Mouse (Mus musculus) spleen, adult 2 months (tissue): ENCODE data around the gene Homer2.

Experiments
- CTCF ChIP-seq: fragments of 200-500 bp; IDR thresholded peaks from 2 replicates; pipeline ENCODE4 v1.5.1; 2011; ENCODE audit warnings: mild to moderate bottlenecking, inconsistent platforms; ENCODE audit not compliant: insufficient read depth, insufficient read length, insufficient replicate concordance; ENCODE audit errors: extremely low read depth
- POLR2A ChIP-seq: fragments of 200-500 bp; IDR thresholded peaks from 2 replicates; pipeline ENCODE4 v1.6.1; 2011; ENCODE audit warnings: low read depth, low read length, inconsistent platforms

DNA sequence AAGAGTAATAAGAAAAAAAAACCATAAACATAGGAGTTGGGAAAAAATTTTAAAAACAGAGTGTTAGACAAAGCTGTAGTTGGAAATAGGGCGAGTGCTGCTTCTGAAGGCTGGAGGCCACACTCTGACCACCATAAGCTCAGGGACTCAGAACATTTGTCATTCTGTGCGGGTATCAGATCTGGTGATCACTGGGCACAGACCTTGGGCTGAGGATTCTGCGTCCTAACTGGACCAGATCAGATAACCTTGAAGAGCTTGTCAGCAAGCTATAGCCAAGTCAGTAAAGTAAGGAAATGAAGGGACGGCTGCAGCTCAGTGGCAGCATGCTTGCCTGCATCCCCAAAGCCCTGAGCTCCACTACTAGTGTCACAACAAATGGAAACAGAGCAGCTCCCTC lies 2.8 kb upstream of the Homer2 start:
- TF ChIP-seq CTCF = no peak
- TF ChIP-seq POLR2A = no peak
